Mouse (Mus musculus): ENCODE measurements at regions not wholly inside any gene's neighbourhood (a gene's known extent, or its start where the extent isn't known, plus 50 kb on each side); places are given as distances from the start of the nearest gene placed in this dataset.

GRCm38 (mm10) chr3:147444005-147444763, 592.0 kb downstream of the Ttll7 start:
- H3K36me3 ChIP-seq (ENCODE audit: insufficient read depth, low read length), result no peaks in the 10 kb centered on the region
- H3K27me3 ChIP-seq (ENCODE audit: insufficient read depth, low read length), result no peaks in the 10 kb centered on the region
- H3K9me3 ChIP-seq (ENCODE audit: low read length), result no peaks in the 10 kb centered on the region
- no peaks in the 10 kb centered on the region for H3K4me1 ChIP-seq (ENCODE audit: insufficient read depth, low read length)
- H3K4me2 ChIP-seq (replicated peaks; ENCODE audit: low read depth, low read length), result no peak overlapping the region
- no peak for ATAC-seq (ENCODE audit: low FRiP score, low TSS enrichment)
- 69% methylated on average over 10 of the region's 10 CpGs for WGBS
- no peak overlapping the region for H3K9ac ChIP-seq (replicated peaks; ENCODE audit: low read length)
- no peak overlapping the region for H3K27ac ChIP-seq (ENCODE audit: low read length)
- H3K4me3 ChIP-seq (ENCODE audit: low read length), result no peak overlapping the region

GRCm38 (mm10) chr3:147445066-147445844, 593.1 kb downstream of the Ttll7 start:
- no peak overlapping the region for H3K9ac ChIP-seq (replicated peaks; ENCODE audit: low read length)
- 82% methylated on average over 5 of the region's 5 CpGs for WGBS
- H3K27me3 ChIP-seq (ENCODE audit: insufficient read depth, low read length), result no peaks in the 10 kb centered on the region
- no peak overlapping the region for H3K4me3 ChIP-seq (ENCODE audit: low read length)
- H3K36me3 ChIP-seq (ENCODE audit: insufficient read depth, low read length), result no peaks in the 10 kb centered on the region
- ATAC-seq (ENCODE audit: low FRiP score, low TSS enrichment), result no peak
- H3K9me3 ChIP-seq (ENCODE audit: low read length), result no peaks in the 10 kb centered on the region
- H3K4me1 ChIP-seq (ENCODE audit: insufficient read depth, low read length), result no peaks in the 10 kb centered on the region
- no peak overlapping the region for H3K27ac ChIP-seq (ENCODE audit: low read length)
- no peak overlapping the region for H3K4me2 ChIP-seq (replicated peaks; ENCODE audit: low read depth, low read length)

- 84% methylated on average over 8 of the region's 8 CpGs for WGBS
- no peak for ATAC-seq (ENCODE audit: low FRiP score, low TSS enrichment)
These were observed 593.7 kb downstream of the Ttll7 start for GRCm38 (mm10) chr3:147445884-147446283.

GRCm38 (mm10) chr3:147452176-147452575, 600.0 kb downstream of the Ttll7 start:
- no peak overlapping the region for H3K27ac ChIP-seq (ENCODE audit: low read length)
- H3K4me1 ChIP-seq (ENCODE audit: insufficient read depth, low read length), result no peaks in the 10 kb centered on the region; the same call in 1 of the 2 replicates
- no peaks in the 10 kb centered on the region for H3K9me3 ChIP-seq (ENCODE audit: low read length)
- WGBS, result 43% methylated on average over 4 of the region's 4 CpGs
- no peaks in the 10 kb centered on the region for H3K36me3 ChIP-seq (ENCODE audit: insufficient read depth, low read length)
- H3K27me3 ChIP-seq (ENCODE audit: insufficient read depth, low read length), result no peaks in the 10 kb centered on the region
- no peak overlapping the region for H3K9ac ChIP-seq (replicated peaks; ENCODE audit: low read length)
- no peak overlapping the region for H3K4me2 ChIP-seq (replicated peaks; ENCODE audit: low read depth, low read length)
- H3K4me3 ChIP-seq (ENCODE audit: low read length), result no peak overlapping the region
- no peak for ATAC-seq (ENCODE audit: low FRiP score, low TSS enrichment)

More at GRCm38 (mm10) chr3:147445884-147446283, 593.7 kb downstream of the Ttll7 start:
- no peak overlapping the region for H3K27ac ChIP-seq (ENCODE audit: low read length)
- H3K4me2 ChIP-seq (replicated peaks; ENCODE audit: low read depth, low read length), result no peak overlapping the region
- H3K4me1 ChIP-seq (ENCODE audit: insufficient read depth, low read length), result no peaks in the 10 kb centered on the region
- H3K27me3 ChIP-seq (ENCODE audit: insufficient read depth, low read length), result no peaks in the 10 kb centered on the region
- H3K9ac ChIP-seq (replicated peaks; ENCODE audit: low read length), result no peak overlapping the region
- no peak overlapping the region for H3K4me3 ChIP-seq (ENCODE audit: low read length)
- no peaks in the 10 kb centered on the region for H3K9me3 ChIP-seq (ENCODE audit: low read length)
- H3K36me3 ChIP-seq (ENCODE audit: insufficient read depth, low read length), result no peaks in the 10 kb centered on the region

- Histone ChIP-seq H3K36me3 (ENCODE audit: insufficient read depth, low read length) (no peaks in the 10 kb centered on the region), H3K4me1 (ENCODE audit: insufficient read depth, low read length) (peaks cover 3% of the 10 kb centered on the region; the same call in 1 of the 2 replicates), H3K27ac (ENCODE audit: low read length) (no peak overlapping the region), H3K4me2 (replicated peaks; ENCODE audit: low read depth, low read length) (no peak overlapping the region), H3K9ac (replicated peaks; ENCODE audit: low read length) (no peak overlapping the region), H3K4me3 (ENCODE audit: low read length) (no peak overlapping the region), H3K27me3 (ENCODE audit: insufficient read depth, low read length) (no peaks in the 10 kb centered on the region), H3K9me3 (ENCODE audit: low read length) (no peaks in the 10 kb centered on the region)
- ATAC-seq (ENCODE audit: low FRiP score, low TSS enrichment), result peak; percentile 15; the same call in 1 of the 2 replicates
- WGBS, result 55% methylated on average over 3 of the region's 3 CpGs
These were observed 603.2 kb downstream of the Ttll7 start for GRCm38 (mm10) chr3:147455383-147455782.

GRCm38 (mm10) chr3:147456294-147456693, 604.1 kb downstream of the Ttll7 start:
- Histone ChIP-seq H3K4me2 (replicated peaks; ENCODE audit: low read depth, low read length) (no peak overlapping the region), H3K4me1 (ENCODE audit: insufficient read depth, low read length) (peaks cover 3% of the 10 kb centered on the region; the same call in 1 of the 2 replicates), H3K9me3 (ENCODE audit: low read length) (no peaks in the 10 kb centered on the region), H3K27me3 (ENCODE audit: insufficient read depth, low read length) (no peaks in the 10 kb centered on the region), H3K27ac (ENCODE audit: low read length) (no peak overlapping the region), H3K9ac (replicated peaks; ENCODE audit: low read length) (no peak overlapping the region), H3K4me3 (ENCODE audit: low read length) (no peak overlapping the region), H3K36me3 (ENCODE audit: insufficient read depth, low read length) (no peaks in the 10 kb centered on the region)
- 77% methylated on average over 4 of the region's 4 CpGs for WGBS
- ATAC-seq (ENCODE audit: low FRiP score, low TSS enrichment), result no peak

- H3K4me3 ChIP-seq (ENCODE audit: low read length), result no peak overlapping the region
- H3K36me3 ChIP-seq (ENCODE audit: insufficient read depth, low read length), result no peaks in the 10 kb centered on the region
- no peak overlapping the region for H3K4me2 ChIP-seq (replicated peaks; ENCODE audit: low read depth, low read length)
- 24% methylated on average over 4 of the region's 4 CpGs for WGBS
- H3K27ac ChIP-seq (ENCODE audit: low read length), result no peak overlapping the region
- H3K27me3 ChIP-seq (ENCODE audit: insufficient read depth, low read length), result no peaks in the 10 kb centered on the region
- H3K9me3 ChIP-seq (ENCODE audit: low read length), result no peaks in the 10 kb centered on the region
- no peak overlapping the region for H3K9ac ChIP-seq (replicated peaks; ENCODE audit: low read length)
- H3K4me1 ChIP-seq (ENCODE audit: insufficient read depth, low read length), result peaks cover 3% of the 10 kb centered on the region; the same call in 1 of the 2 replicates
- ATAC-seq (ENCODE audit: low FRiP score, low TSS enrichment), result no peak; the same call in 1 of the 2 replicates
These were observed 605.9 kb downstream of the Ttll7 start for GRCm38 (mm10) chr3:147458115-147458514.

- WGBS, result 89% methylated on average over 1 of the region's 1 CpGs
- Histone ChIP-seq H3K4me2 (replicated peaks; ENCODE audit: low read depth, low read length) (no peak overlapping the region), H3K9me3 (ENCODE audit: low read length) (no peaks in the 10 kb centered on the region), H3K4me3 (ENCODE audit: low read length) (no peak overlapping the region), H3K9ac (replicated peaks; ENCODE audit: low read length) (no peak overlapping the region), H3K4me1 (ENCODE audit: insufficient read depth, low read length) (no peaks in the 10 kb centered on the region), H3K27me3 (ENCODE audit: insufficient read depth, low read length) (no peaks in the 10 kb centered on the region), H3K27ac (ENCODE audit: low read length) (no peak overlapping the region), H3K36me3 (ENCODE audit: insufficient read depth, low read length) (no peaks in the 10 kb centered on the region)
- ATAC-seq (ENCODE audit: low FRiP score, low TSS enrichment), result no peak
These were observed 627.7 kb downstream of the Ttll7 start for GRCm38 (mm10) chr3:147479890-147480289.

All from kidney, embryonic 16.5 days (tissue).